Mouse (Mus musculus): ENCODE data around the gene Dock8.
A peak's percentile ranks its signal among the peaks of the same experiment; 100 is the strongest.

Gene Dock8

GRCm38 (mm10) chr19:25060375-25060774 is 61.0 kb downstream of the Dock8 start:
- DNase-seq (ENCODE audit: low spot score in 2 of 2), result peak; percentile 39 to 43

GRCm38 (mm10) chr19:25062188-25062856 is 63.0 kb downstream of the Dock8 start:
- no peak for DNase-seq (ENCODE audit: low spot score in 2 of 2)

- DNase-seq (ENCODE audit: low spot score in 2 of 2), result no peak
These were observed 63.5 kb downstream of the Dock8 start for GRCm38 (mm10) chr19:25062857-25063240.

GRCm38 (mm10) chr19:25066229-25066628 is 66.9 kb downstream of the Dock8 start:
- DNase-seq (ENCODE audit: low spot score in 2 of 2), result no peak

- no peak for DNase-seq (ENCODE audit: low spot score in 2 of 2)
These were observed 69.2 kb downstream of the Dock8 start for GRCm38 (mm10) chr19:25068518-25068917.

- no peak for DNase-seq (ENCODE audit: low spot score in 2 of 2)
These were observed 73.2 kb downstream of the Dock8 start for GRCm38 (mm10) chr19:25072521-25072920.

- DNase-seq (ENCODE audit: low spot score in 2 of 2), result peak; percentile 31 to 38
These were observed 75.4 kb downstream of the Dock8 start for GRCm38 (mm10) chr19:25074741-25075140.

GRCm38 (mm10) chr19:25077636-25078035 is 78.3 kb downstream of the Dock8 start:
- DNase-seq (ENCODE audit: low spot score in 2 of 2), result peak in 1 of 2 experiments; percentile 26

- no peak for DNase-seq (ENCODE audit: low spot score in 2 of 2)
These were observed 78.8 kb downstream of the Dock8 start for GRCm38 (mm10) chr19:25078130-25078529.

- no peak for DNase-seq (ENCODE audit: low spot score in 2 of 2)
These were observed 80.8 kb downstream of the Dock8 start for GRCm38 (mm10) chr19:25080166-25080565.

GRCm38 (mm10) chr19:25082839-25083238 is 83.5 kb downstream of the Dock8 start:
- no peak for DNase-seq (ENCODE audit: low spot score in 2 of 2)

GRCm38 (mm10) chr19:25087181-25087580 is 87.8 kb downstream of the Dock8 start:
- DNase-seq (ENCODE audit: low spot score in 2 of 2), result no peak

GRCm38 (mm10) chr19:25089746-25090145 is 90.4 kb downstream of the Dock8 start:
- no peak for DNase-seq (ENCODE audit: low spot score in 2 of 2)

- no peak for DNase-seq (ENCODE audit: low spot score in 2 of 2)
These were observed 95.8 kb downstream of the Dock8 start for GRCm38 (mm10) chr19:25095135-25095534.

GRCm38 (mm10) chr19:25096316-25096715 is 97.0 kb downstream of the Dock8 start:
- DNase-seq (ENCODE audit: low spot score in 2 of 2), result no peak

GRCm38 (mm10) chr19:25096986-25097385 is 97.7 kb downstream of the Dock8 start:
- no peak for DNase-seq (ENCODE audit: low spot score in 2 of 2)

- no peak for DNase-seq (ENCODE audit: low spot score in 2 of 2)
These were observed 98.2 kb downstream of the Dock8 start for GRCm38 (mm10) chr19:25097506-25097905.

- no peak for DNase-seq (ENCODE audit: low spot score in 2 of 2)
These were observed 98.6 kb downstream of the Dock8 start for GRCm38 (mm10) chr19:25097951-25098350.

- DNase-seq (ENCODE audit: low spot score in 2 of 2), result no peak
These were observed 99.6 kb downstream of the Dock8 start for GRCm38 (mm10) chr19:25098941-25099340.

GRCm38 (mm10) chr19:25105682-25106081 is 106.3 kb downstream of the Dock8 start:
- no peak for DNase-seq (ENCODE audit: low spot score in 2 of 2)

- DNase-seq (ENCODE audit: low spot score in 2 of 2), result no peak
These were observed 107.0 kb downstream of the Dock8 start for GRCm38 (mm10) chr19:25106315-25106714.

GRCm38 (mm10) chr19:25107417-25107816 is 108.1 kb downstream of the Dock8 start:
- peak; percentile 27 to 55 for DNase-seq (ENCODE audit: low spot score in 2 of 2)

- no peak for DNase-seq (ENCODE audit: low spot score in 2 of 2)
These were observed 112.4 kb downstream of the Dock8 start for GRCm38 (mm10) chr19:25111591-25112233.

Data from right cerebral cortex, postnatal 10 days (tissue).